23 mouse cellular contexts compared by ENCODE assay signal in the genomic region with DNA sequence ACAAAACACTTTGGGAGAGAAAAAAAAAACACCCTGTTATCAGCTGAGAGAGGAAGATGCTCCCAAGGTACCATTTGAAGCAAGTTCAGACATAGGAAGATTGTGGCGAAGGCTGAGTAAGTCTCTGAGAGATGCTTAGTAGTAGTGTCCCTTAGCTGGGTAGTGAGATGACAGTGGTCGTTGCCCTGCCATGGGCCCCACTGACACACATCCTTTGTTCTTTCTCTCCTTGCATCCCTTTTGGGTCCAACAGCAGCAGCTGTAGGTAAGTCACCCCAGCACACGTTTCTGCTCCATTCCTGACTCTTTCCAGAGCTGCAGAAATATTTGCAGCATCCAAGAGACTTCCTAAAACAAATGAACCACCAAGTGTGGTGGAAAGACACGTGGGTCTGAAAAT.
"Had no signal": no experiment of that assay in that cellular context is flagged by ENCODE, and none has a peak within 500 bp of the region (broad histone marks: within the 10 kb centered on the region; RNA-seq: fewer than 3 reads in every experiment).

No protein-coding gene starts in this region.

- H3K27me3 ChIP-seq: liver, embryonic 12.5 days; liver, embryonic 15.5 days; lung, embryonic 15.5 days; midbrain, embryonic 15.5 days; neural tube, embryonic 12.5 days; neural tube, embryonic 15.5 days; stomach, embryonic 15.5 days had no signal

- H3K36me3 ChIP-seq: liver, embryonic 12.5 days; liver, embryonic 15.5 days; lung, embryonic 15.5 days; midbrain, embryonic 10.5 days; midbrain, embryonic 15.5 days; neural tube, embryonic 12.5 days; neural tube, embryonic 15.5 days; stomach, embryonic 15.5 days had no signal

- H3K4me2 ChIP-seq: liver, embryonic 12.5 days; liver, embryonic 15.5 days; lung, embryonic 15.5 days; midbrain, embryonic 15.5 days; neural tube, embryonic 12.5 days; neural tube, embryonic 15.5 days; stomach, embryonic 15.5 days had no signal

- H3K9me3 ChIP-seq: liver, embryonic 12.5 days; liver, embryonic 15.5 days; lung, embryonic 15.5 days; midbrain, embryonic 10.5 days; midbrain, embryonic 15.5 days; neural tube, embryonic 12.5 days; neural tube, embryonic 15.5 days; stomach, embryonic 15.5 days had no signal

- DNase-seq: kidney, adult 2 months; kidney, postnatal 25 days; layer of hippocampus, postnatal 36 days; liver; lung, adult 18-20 months; lung, postnatal 10 days; lung, postnatal 36 days; right cerebral cortex, adult 18-20 months; right cerebral cortex, postnatal 14 days; spleen, adult 18-20 months; thymus, postnatal 25 days had no signal

- H3K9ac ChIP-seq: liver, embryonic 12.5 days; liver, embryonic 15.5 days; lung, embryonic 15.5 days; midbrain, embryonic 15.5 days; neural tube, embryonic 12.5 days; neural tube, embryonic 15.5 days; stomach, embryonic 15.5 days had no signal

- H3K27ac ChIP-seq: kidney, postnatal 0 days; left cerebral cortex, adult 2 months; liver, embryonic 12.5 days; liver, embryonic 15.5 days; lung, embryonic 15.5 days; midbrain, embryonic 10.5 days; midbrain, embryonic 15.5 days; neural tube, embryonic 12.5 days; neural tube, embryonic 15.5 days; stomach, embryonic 15.5 days had no signal

- ATAC-seq: intestine, postnatal 0 days; liver, embryonic 12.5 days; midbrain, embryonic 15.5 days had no signal

- H3K4me1 ChIP-seq: liver, embryonic 12.5 days; liver, embryonic 15.5 days; lung, embryonic 15.5 days; midbrain, embryonic 10.5 days; midbrain, embryonic 15.5 days; neural tube, embryonic 12.5 days; neural tube, embryonic 15.5 days had no signal

- H3K4me3 ChIP-seq: left cerebral cortex, adult 2 months; liver, embryonic 12.5 days; liver, embryonic 15.5 days; lung, embryonic 15.5 days; megakaryocyte, embryonic 14.5 days; midbrain, embryonic 10.5 days; midbrain, embryonic 15.5 days; neural tube, embryonic 12.5 days; neural tube, embryonic 15.5 days; stomach, embryonic 15.5 days had no signal
